Mouse (Mus musculus): ENCODE results near the gene Psg17. TPM values are rescaled to one million over a fixed set of nuclear protein-coding genes. Genes with fewer than 3 reads are reported as not detected.

Psg17 gene
- polyA plus RNA-seq, 1 experiment, result not detected

- no peaks in the 10 kb centered on the region for H3K4me1 ChIP-seq (ENCODE audit: control insufficient read depth, insufficient read depth, low read length)
- TF ChIP-seq POLR2A (IDR thresholded peaks at IDR 0.05; ENCODE audit: borderline replicate concordance, low read depth, low read length) (no peak), CTCF (IDR thresholded peaks at IDR 0.05; ENCODE audit: low read depth, low read length) (no peak)
- no peak overlapping the region for H3K27ac ChIP-seq (ENCODE audit: insufficient read depth, low read depth, low read length)
- no peak overlapping the region for H3K4me3 ChIP-seq (ENCODE audit: insufficient read depth, low read length)
These were observed 42.0 kb downstream of the Psg17 start for GRCm38 (mm10) chr7:18779337-18779781.

Other genes with a start within 250 kb of the Psg17 start
- gene Psg23, start 205.1 kb downstream of the Psg17 start, polyA plus RNA-seq (2012; ENCODE audit: insufficient read depth, insufficient read length, missing spikeins), result not detected in 2 replicates
- not detected in 2 replicates for gene Psg21, start 164.9 kb downstream of the Psg17 start, polyA plus RNA-seq (2012; ENCODE audit: insufficient read depth, insufficient read length, missing spikeins)
- not detected in 2 replicates for gene Psg20, start 135.4 kb downstream of the Psg17 start, polyA plus RNA-seq (2012; ENCODE audit: insufficient read depth, insufficient read length, missing spikeins)
- not detected in 2 replicates for gene Psg22, start 103.5 kb downstream of the Psg17 start, polyA plus RNA-seq (2012; ENCODE audit: insufficient read depth, insufficient read length, missing spikeins)
- gene Psg19, start 23.1 kb downstream of the Psg17 start, polyA plus RNA-seq (2012; ENCODE audit: insufficient read depth, insufficient read length, missing spikeins), result not detected in 2 replicates
- gene Mill2, start 18.4 kb upstream of the Psg17 start, polyA plus RNA-seq (2012; ENCODE audit: insufficient read depth, insufficient read length, missing spikeins), result 3.2 and 5.7 TPM in 2 replicates
- not detected in 2 replicates for gene Pglyrp1, start 49.7 kb upstream of the Psg17 start, polyA plus RNA-seq (2012; ENCODE audit: insufficient read depth, insufficient read length, missing spikeins)
- 18.1 and 21.2 TPM in 2 replicates for gene Ccdc61, start 88.8 kb upstream of the Psg17 start, polyA plus RNA-seq (2012; ENCODE audit: insufficient read depth, insufficient read length, missing spikeins)
- 0.12 TPM in 1 of 2 replicates, not detected in the other for gene Nova2, start 104.3 kb upstream of the Psg17 start, polyA plus RNA-seq (2012; ENCODE audit: insufficient read depth, insufficient read length, missing spikeins)
- not detected in 2 replicates for gene Nanos2, start 165.8 kb upstream of the Psg17 start, polyA plus RNA-seq (2012; ENCODE audit: insufficient read depth, insufficient read length, missing spikeins)
- 1.0 and 1.2 TPM in 2 replicates for gene Mypop, start 169.6 kb upstream of the Psg17 start, polyA plus RNA-seq (2012; ENCODE audit: insufficient read depth, insufficient read length, missing spikeins)
- gene Irf2bp1, start 182.4 kb upstream of the Psg17 start, polyA plus RNA-seq (2012; ENCODE audit: insufficient read depth, insufficient read length, missing spikeins), result 16.4 and 17.5 TPM in 2 replicates
- not detected in 2 replicates for gene Foxa3, start 201.9 kb upstream of the Psg17 start, polyA plus RNA-seq (2012; ENCODE audit: insufficient read depth, insufficient read length, missing spikeins)
- gene Sympk, start 202.8 kb upstream of the Psg17 start, polyA plus RNA-seq (2012; ENCODE audit: insufficient read depth, insufficient read length, missing spikeins), result 61.9 and 64.4 TPM in 2 replicates
- gene Rsph6a, start 233.1 kb upstream of the Psg17 start, polyA plus RNA-seq (2012; ENCODE audit: insufficient read depth, insufficient read length, missing spikeins), result not detected in 2 replicates